Comparison of ENCODE assay signal across 8 mouse cellular contexts in the genomic region with DNA sequence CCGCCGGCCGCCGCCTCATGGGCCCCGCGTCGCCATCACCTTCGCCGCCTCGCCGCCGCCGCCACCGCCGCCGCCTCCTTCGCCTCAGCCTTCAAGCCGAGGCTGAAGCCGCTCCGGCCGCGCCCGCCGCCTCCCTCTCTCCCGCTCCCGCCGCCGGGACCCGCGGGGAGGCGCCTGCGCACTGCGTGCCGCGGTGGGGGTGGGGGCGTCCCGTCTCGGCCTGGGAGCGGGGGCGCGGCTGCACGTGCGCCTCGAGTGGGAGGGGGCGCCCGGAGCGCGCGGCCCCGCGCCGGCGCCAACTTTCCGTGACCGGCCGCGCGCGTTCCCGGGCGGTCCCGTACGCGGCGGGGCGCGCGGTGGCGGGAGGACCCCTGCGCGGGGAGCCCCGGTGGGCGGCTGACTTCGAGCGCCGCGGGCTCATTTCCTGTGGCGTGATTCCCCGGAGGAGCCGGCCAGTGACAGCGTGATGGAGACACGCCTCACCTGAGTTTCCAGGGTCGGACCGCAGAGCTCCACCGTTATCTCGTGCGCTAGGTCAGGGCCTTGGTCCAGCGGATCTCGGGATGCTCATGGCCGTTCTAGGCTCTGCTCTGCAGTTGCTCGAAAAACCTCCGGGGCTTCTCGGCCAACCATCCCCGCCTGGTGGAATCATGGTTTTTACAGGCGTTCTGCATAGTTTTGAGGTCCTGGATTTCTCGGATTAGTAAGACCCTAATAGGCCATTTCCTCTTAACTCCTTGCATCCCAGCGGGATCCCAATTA. TPM values are rescaled to one million over a fixed set of nuclear protein-coding genes. Genes with fewer than 3 reads are reported as not detected.
DNase-seq lines count a peak whose midpoint lies in the region; ATAC-seq and TF ChIP-seq lines count a peak whose summit lies in the region.

Gene Gjc1, minus strand, starts transcription at position 680 of the 762 bp plus-strand sequence.

- H3K27me3 ChIP-seq in ES-Bruce4 (ENCODE audit: control insufficient read depth, insufficient read depth, low read length, poor library complexity, severe bottlenecking), result no peaks in the 10 kb centered on the region
- no peaks in the 10 kb centered on the region for H3K27me3 ChIP-seq in heart, embryonic 14.5 days (ENCODE audit: control insufficient read depth, insufficient read depth, low read length)
- no peaks in the 10 kb centered on the region; the same call in 1 of the 2 replicates for H3K27me3 ChIP-seq in lung, embryonic 16.5 days (ENCODE audit: control insufficient read depth, insufficient read depth, low read depth, low read length)

- H3K36me3 ChIP-seq in ES-Bruce4 (ENCODE audit: control insufficient read depth, insufficient read depth, low read length, poor library complexity, severe bottlenecking), result no peaks in the 10 kb centered on the region
- H3K36me3 ChIP-seq in heart, embryonic 14.5 days (ENCODE audit: control insufficient read depth, insufficient read depth, low read length), result no peaks in the 10 kb centered on the region
- no peaks in the 10 kb centered on the region for H3K36me3 ChIP-seq in lung, embryonic 16.5 days (ENCODE audit: control insufficient read depth, insufficient read depth, low read length)

- H3K4me2 ChIP-seq in heart, embryonic 14.5 days (ENCODE audit: low read length), result peak within 1 kb of the TSS; percentile 85
- peak within 1 kb of the TSS; percentile 95 for H3K4me2 ChIP-seq in lung, embryonic 16.5 days (ENCODE audit: low read depth, low read length)

- WGBS in heart, embryonic 14.5 days, result 0% methylated on average over 54 of the region's 97 CpGs
- WGBS in lung, embryonic 16.5 days, result 0% methylated on average over 51 of the region's 97 CpGs

- H3K27ac ChIP-seq in ES-Bruce4 (ENCODE audit: insufficient read depth, low read length), result peak within 1 kb of the TSS; percentile 97
- peak within 1 kb of the TSS; percentile 58 for H3K27ac ChIP-seq in embryonic fibroblast, embryonic 13.5 days (ENCODE audit: insufficient read depth, low read length)
- peak within 1 kb of the TSS; percentile 96 to 99 for H3K27ac ChIP-seq in heart, embryonic 14.5 days (replicated peaks in 1 of 2; ENCODE audit: control insufficient read depth in 1 of 2, insufficient read depth in 1 of 2, low read depth in 2 of 2, low read length in 2 of 2)
- H3K27ac ChIP-seq in lung, embryonic 16.5 days (ENCODE audit: low read length), result peak within 1 kb of the TSS; percentile 98

- no peak for TF ChIP-seq POLR2A in ES-Bruce4 (IDR thresholded peaks at IDR 0.05; ENCODE audit: insufficient read depth, low read length)
- TF ChIP-seq POLR2A in embryonic fibroblast, embryonic 13.5 days (IDR thresholded peaks at IDR 0.05; ENCODE audit: low read depth, low read length), result peak; percentile 55

- TF ChIP-seq CTCF in ES-Bruce4 (IDR thresholded peaks at IDR 0.05; ENCODE audit: low read depth, low read length), result no peak
- TF ChIP-seq CTCF in embryonic fibroblast, embryonic 13.5 days (IDR thresholded peaks at IDR 0.05; ENCODE audit: borderline replicate concordance, insufficient read depth, low read length), result no peak

- no peak for TF ChIP-seq EP300 in ES-Bruce4 (IDR thresholded peaks at IDR 0.05; ENCODE audit: insufficient read depth, low read depth, low read length)

- H3K4me3 ChIP-seq in ES-Bruce4 (ENCODE audit: low read depth, low read length), result peak within 1 kb of the TSS; percentile 65
- H3K4me3 ChIP-seq in embryonic fibroblast, embryonic 13.5 days (ENCODE audit: insufficient read depth, low read length), result peak within 1 kb of the TSS; percentile 99
- H3K4me3 ChIP-seq in heart, embryonic 14.5 days (ENCODE audit: control insufficient read depth in 1 of 2, insufficient read depth in 1 of 2, low read depth in 1 of 2, low read length in 2 of 2), result peak within 1 kb of the TSS; percentile 94 to 97
- H3K4me3 ChIP-seq in lung, embryonic 16.5 days (ENCODE audit: low read length), result peak within 1 kb of the TSS; percentile 87

- peak; percentile 91 for ATAC-seq in heart, embryonic 14.5 days (ENCODE audit: insufficient number of reproducible peaks, insufficient read depth, low FRiP score, low read depth)
- peak; percentile 92 for ATAC-seq in lung, embryonic 16.5 days (ENCODE audit: low read depth)
- no peak for ATAC-seq in inflammation-experienced regulatory T-cells, adult 6 months

- peaks cover 3% of the 10 kb centered on the region for H3K4me1 ChIP-seq in ES-Bruce4 (ENCODE audit: control insufficient read depth, insufficient read depth, low read length)
- peaks cover 5% of the 10 kb centered on the region for H3K4me1 ChIP-seq in embryonic fibroblast, embryonic 13.5 days (ENCODE audit: control insufficient read depth, insufficient read depth, low read length)
- H3K4me1 ChIP-seq in heart, embryonic 14.5 days (ENCODE audit: control insufficient read depth in 2 of 2, insufficient read depth in 2 of 2, low read length in 2 of 2), result peaks cover 3 to 26% of the 10 kb centered on the region in 2 experiments
- peaks cover 26% of the 10 kb centered on the region for H3K4me1 ChIP-seq in lung, embryonic 16.5 days (replicated peaks; ENCODE audit: control insufficient read depth, insufficient read depth, low read length)

- peak; percentile 85 for DNase-seq in adrenal gland, postnatal 14 days
- DNase-seq in kidney, postnatal 10 days, result peak; percentile 87
- DNase-seq in retina, postnatal 1 day, result peak; percentile 84

- peak within 1 kb of the TSS; percentile 100 for H3K9ac ChIP-seq in ES-Bruce4 (ENCODE audit: low read depth, poor library complexity, severe bottlenecking)
- H3K9ac ChIP-seq in heart, embryonic 14.5 days (ENCODE audit: low read length), result peak within 1 kb of the TSS; percentile 99
- H3K9ac ChIP-seq in lung, embryonic 16.5 days (ENCODE audit: low read length), result peak within 1 kb of the TSS; percentile 98

- no peaks in the 10 kb centered on the region for H3K9me3 ChIP-seq in ES-Bruce4 (replicated peaks; ENCODE audit: control insufficient read depth, insufficient read depth, low read length, poor library complexity, severe bottlenecking)
- H3K9me3 ChIP-seq in heart, embryonic 14.5 days (ENCODE audit: control insufficient read depth, low read length), result no peaks in the 10 kb centered on the region
- H3K9me3 ChIP-seq in lung, embryonic 16.5 days (ENCODE audit: control insufficient read depth, low read length), result no peaks in the 10 kb centered on the region

RNA-seq across cellular contexts. Expression of gene Gjc1, which starts in this region (rescaled TPM):
- polyA plus RNA-seq in ES-Bruce4 (2011; ENCODE audit: insufficient read depth, insufficient read length, low read depth, missing spikeins), result 67.4 and 71.0 TPM in 2 replicates
- 22.5 and 24.7 TPM in 2 replicates for total RNA-seq in adrenal gland, postnatal 14 days (2021)
- polyA plus RNA-seq in embryonic fibroblast, embryonic 13.5 days (2011; ENCODE audit: insufficient read length, low read depth, missing spikeins), result 27.8 and 43.5 TPM in 2 replicates
- 53.8 and 54.9 TPM in 2 replicates for polyA plus RNA-seq in heart, embryonic 14.5 days (2014; fragmentation: Nextera tagmentation; extraction: Ambion mirVana)
- polyA plus RNA-seq in lung, embryonic 16.5 days (2015; fragmentation: Nextera tagmentation; extraction: Ambion mirVana), result 60.8 and 65.7 TPM in 2 replicates
- polyA plus RNA-seq in inflammation-experienced regulatory T-cells, adult 6 months (2017; shearing (Covaris generic)), result not detected

Comparison
In these comparisons a context has a peak if more than half of its experiments do, and no peak if none do; other contexts are left out.
1. RNA of gene Gjc1 (polyA plus RNA-seq): 67.4 to 71.0 TPM in ES-Bruce4, 60.8 to 65.7 TPM in lung, embryonic 16.5 days, 53.8 to 54.9 TPM in heart, embryonic 14.5 days and 27.8 to 43.5 TPM in embryonic fibroblast, embryonic 13.5 days; not detected in inflammation-experienced regulatory T-cells, adult 6 months; every median in the first group is over 10 times any median in the second.
2. Peak in every context shown above with its lines, with median percentiles within 50 percentile points of each other: H3K27ac ChIP-seq, H3K4me3 ChIP-seq, H3K9ac ChIP-seq and DNase-seq.